Mouse (Mus musculus) gastrocnemius, postnatal 14 days (tissue): Measurements from ENCODE around the gene Ccdc182. TPM values are rescaled to one million over a fixed set of nuclear protein-coding genes. Genes with fewer than 3 reads are reported as not detected.

Source experiments
- DNase-seq: peaks from one replicate; pipeline ENCODE4 v3.0.0; 2021; ENCODE audit warnings: mixed read lengths
- intact Hi-C: fragments of 180-260 bp; cut with DNase I; formaldehyde crosslinking; loops from one replicate; pipeline ENCODE4 v1.15.1; 2025; ENCODE audit warnings: low total_unique reads
- long read RNA-seq, 2 experiments: library from polyadenylated mRNA; stranded (forward); transcript quantifications; one replicate each; pipeline ENCODE4 v2.0.0; 2021
- total RNA-seq, 2 experiments: library from RNA; stranded (reverse); gene quantifications; 2 replicates each; pipeline ENCODE4 v1.2.3; 2021

The Ccdc182 gene
- not detected for total RNA-seq
- long read RNA-seq, experiment 1 = 0 reads
- long read RNA-seq, experiment 2 = 0 reads

DNA sequence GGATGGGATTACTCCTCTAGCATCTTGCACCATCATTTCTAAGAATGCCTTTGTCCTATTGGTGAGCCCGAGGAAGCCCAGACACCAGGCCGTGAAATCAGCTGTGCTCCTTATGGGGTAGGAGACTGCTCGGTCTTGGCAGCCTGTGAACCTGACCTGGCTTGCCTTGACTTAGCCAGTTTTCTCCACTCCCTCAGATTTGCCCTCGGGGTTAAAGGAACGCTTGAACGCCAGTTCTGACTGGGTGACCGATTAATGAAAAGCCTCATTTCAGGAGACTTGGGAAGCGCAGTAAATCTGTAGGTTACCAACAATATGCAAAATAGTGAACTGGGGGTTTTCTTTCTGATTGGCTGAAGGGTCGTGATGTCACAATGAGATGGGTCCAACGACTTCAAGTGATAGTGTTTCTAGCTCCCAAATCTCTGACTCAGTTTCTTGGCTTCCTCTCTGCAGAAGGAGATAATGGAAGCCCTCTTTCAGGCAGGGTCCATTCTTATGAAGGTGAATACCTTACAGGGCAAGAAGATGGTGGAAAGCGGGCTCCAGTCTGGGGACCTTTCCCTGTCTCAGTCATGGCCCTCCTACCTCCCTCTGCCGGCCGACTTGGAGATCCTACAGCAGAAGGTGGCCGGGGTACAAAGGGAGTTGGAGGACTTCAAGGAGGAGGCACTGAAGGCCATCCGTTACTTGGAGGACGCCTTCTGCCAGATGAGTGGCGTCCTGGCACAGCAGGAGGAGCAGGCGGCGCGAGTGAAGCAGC is at the start of gene Ccdc182:
Gene Ccdc182, plus strand, starts transcription at position 428 of the 763 bp plus-strand sequence.
- intact Hi-C loops = no loop called here
- no peak for DNase-seq

- no peak for DNase-seq
- intact Hi-C loops = no loop called here
Measured at GRCm38 (mm10) chr11:88245581-88246170, 48.2 kb upstream of the Ccdc182 start.

DNA sequence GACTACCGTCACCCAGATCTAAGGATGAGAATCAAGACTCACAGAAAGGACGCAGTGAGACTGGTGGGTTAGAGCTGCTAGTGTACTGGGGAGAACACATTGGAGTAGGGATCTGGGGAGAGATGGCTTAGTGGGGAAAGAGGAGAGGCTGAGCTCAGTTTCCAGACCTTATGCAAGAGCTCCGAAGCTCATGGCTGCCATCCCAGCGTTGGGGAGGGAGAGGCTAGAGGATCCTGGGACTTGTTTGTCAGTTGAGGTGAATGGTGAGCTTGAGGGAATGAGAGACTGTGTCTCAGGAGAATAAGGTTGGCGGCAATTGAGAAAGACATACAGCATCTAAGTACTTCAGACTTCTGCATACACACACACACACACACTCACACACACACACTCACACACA is 45.2 kb upstream of the Ccdc182 start:
- DNase-seq = peak; percentile 34
- intact Hi-C loops = no loop called here

DNA sequence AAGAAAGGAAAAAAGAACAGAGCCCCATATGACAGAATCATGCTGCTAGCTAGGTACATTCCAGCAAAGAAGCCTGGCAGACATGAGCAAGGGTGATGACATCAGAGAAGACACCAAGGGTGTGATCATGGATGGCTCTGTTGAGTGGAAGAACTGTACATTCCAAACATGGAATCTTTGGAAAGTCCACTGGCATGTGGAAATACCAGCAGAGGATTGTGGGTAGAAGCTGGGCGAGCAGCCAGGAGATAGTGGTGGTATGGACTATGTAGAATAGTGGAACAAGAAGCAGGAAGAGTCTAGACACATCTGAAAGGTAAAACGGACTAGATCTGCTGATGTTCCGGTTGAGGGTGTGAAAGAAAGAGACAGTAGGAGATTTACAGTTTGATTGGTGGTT is 43.3 kb upstream of the Ccdc182 start:
- no peak for DNase-seq
- intact Hi-C loops = loop anchor here (5.0 to 10.0 kb wide), 4 partner anchors 33 to 572 kb away; no protein-coding TSS in a partner anchor

DNA sequence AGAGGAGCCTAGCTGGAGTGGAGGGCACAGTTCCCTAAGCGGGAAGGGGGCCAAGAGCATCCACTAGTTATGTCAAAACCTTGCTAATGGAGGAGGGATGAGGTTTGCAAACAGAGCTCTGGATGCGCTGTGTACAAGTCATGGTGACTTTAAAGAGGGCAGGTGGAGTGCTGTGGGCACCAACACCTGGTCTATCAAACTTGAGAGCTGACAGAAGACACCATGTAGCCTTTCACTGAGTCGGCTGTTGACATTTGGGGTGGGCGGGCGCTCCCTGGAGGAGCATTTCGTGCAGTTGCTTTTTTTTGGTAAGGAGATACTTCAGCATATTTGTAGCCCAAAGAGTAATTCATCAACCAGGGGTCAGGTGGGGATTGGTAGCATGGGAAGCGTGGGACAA is 42.6 kb upstream of the Ccdc182 start:
- no peak for DNase-seq
- intact Hi-C loops = loop anchor here (5.0 to 10.0 kb wide), 4 partner anchors 34 to 571 kb away; no protein-coding TSS in a partner anchor

- intact Hi-C loops = loop anchor here (5.0 to 10.0 kb wide), 4 partner anchors 35 to 570 kb away; no protein-coding TSS in a partner anchor
- peak; percentile 86 for DNase-seq
Measured at GRCm38 (mm10) chr11:88251972-88252766, 41.7 kb upstream of the Ccdc182 start.

- peak; percentile 69 for DNase-seq
- intact Hi-C loops = loop anchor here (5.0 to 10.0 kb wide), 4 partner anchors 36 to 569 kb away; no protein-coding TSS in a partner anchor
Measured at GRCm38 (mm10) chr11:88252767-88253513, 40.9 kb upstream of the Ccdc182 start.

DNA sequence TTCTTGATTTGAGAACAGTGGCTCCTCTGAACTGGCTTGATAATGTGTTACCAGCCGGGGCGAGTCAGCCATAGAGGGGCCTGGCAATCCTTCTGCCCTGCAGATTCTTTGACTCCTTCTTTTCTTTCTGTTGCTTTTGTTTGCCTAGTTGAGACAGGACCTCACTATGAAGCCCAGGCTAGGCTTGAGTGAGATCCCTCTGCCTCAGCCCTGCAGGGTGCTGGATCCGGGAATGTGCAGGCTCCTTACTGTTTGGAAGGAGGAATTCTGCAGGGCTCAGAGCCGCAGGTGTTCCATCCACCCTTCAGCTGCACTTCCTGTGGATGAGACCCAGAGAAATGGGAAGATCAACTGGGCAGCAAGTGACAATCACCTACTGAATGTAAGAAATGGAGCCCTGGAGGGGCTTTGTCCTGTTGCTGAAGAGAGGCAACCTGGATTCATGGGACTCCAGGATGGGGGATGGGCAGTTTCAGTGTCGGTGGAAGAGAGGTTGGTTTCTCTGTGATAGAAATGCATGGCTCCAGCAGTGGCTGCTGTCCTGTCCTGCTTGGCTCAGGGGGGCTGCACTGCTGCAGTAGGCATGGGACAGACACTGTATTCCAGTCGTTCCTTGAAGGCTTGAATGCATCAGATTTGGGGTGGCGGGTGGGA is 40.2 kb upstream of the Ccdc182 start:
- no peak for DNase-seq
- intact Hi-C loops = loop anchor here (5.0 to 10.0 kb wide), 4 partner anchors 36 to 569 kb away; no protein-coding TSS in a partner anchor

DNA sequence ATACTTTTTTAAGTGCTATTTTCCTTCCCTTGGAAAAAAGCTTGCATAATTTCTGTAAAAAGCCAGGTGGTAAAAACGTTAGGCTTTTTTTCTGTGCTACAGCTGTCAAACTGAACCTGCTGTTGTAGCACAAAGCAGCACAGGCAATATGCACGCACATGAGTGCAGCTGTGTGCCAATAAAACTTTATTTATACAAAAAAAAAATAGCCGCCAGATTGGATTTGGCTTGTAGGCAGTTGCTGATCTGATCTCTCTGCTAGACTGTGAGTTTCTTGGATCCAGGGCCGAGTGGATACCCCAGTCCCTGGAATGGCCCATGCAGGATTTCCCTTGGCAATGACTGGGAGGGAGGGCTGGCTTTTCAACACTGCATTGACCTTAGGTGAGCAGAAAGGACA is 36.2 kb upstream of the Ccdc182 start:
- no peak for DNase-seq
- intact Hi-C loops = loop anchor here (10.0 kb wide), 2 partner anchors 157 to 477 kb away; no protein-coding TSS in a partner anchor

DNA sequence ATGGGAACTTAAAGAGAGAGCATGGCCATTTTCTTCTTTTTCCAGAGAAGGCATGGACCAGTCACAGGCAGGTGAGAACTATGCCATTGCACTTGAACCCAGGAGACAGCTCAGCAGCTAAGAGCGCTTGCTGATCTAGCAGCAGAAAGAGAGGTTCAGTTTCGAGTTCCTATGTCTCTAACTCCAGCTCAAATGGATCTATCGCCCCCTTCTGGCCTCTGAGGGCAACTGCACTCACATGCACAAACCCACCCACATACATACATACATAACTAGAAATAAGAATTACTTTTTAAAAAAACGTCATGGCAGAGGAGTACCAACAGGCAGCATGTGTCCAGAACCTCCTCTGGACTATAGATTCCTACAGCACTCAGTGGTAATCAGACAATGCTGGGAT is 35.6 kb upstream of the Ccdc182 start:
- intact Hi-C loops = loop anchor here (10.0 kb wide), 2 partner anchors 157 to 477 kb away; no protein-coding TSS in a partner anchor

GRCm38 (mm10) chr11:88260463-88260862 is 33.4 kb upstream of the Ccdc182 start:
- intact Hi-C loops = no loop called here
- DNase-seq = no peak

More for the DNA sequence above, 35.6 kb upstream of the Ccdc182 start:
- DNase-seq = no peak

- no peak for DNase-seq
- intact Hi-C loops = no loop called here
Measured at GRCm38 (mm10) chr11:88264889-88265288, 29.0 kb upstream of the Ccdc182 start.

DNA sequence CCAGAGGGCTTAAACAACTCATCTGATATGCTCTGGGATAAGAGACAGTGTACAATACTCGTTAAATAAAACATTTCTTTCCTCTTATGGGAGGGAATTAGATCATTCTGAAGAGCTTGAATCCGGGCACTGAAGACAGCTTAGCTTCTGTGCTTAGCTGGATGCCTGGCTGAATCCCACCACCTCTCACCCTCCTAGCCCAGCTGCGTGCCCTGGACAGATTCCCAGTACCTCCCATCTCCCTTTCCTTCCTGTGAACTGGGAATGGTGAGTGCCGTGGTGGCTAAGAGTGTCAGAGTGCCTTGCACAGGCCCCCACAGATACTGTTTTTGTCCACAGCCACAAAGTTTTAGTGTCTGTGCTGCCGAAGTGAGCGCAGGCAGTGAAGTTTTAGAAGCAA is 27.5 kb upstream of the Ccdc182 start:
- intact Hi-C loops = no loop called here
- DNase-seq = peak; percentile 23

- intact Hi-C loops = no loop called here
- no peak for DNase-seq
Measured at GRCm38 (mm10) chr11:88271870-88272269, 22.0 kb upstream of the Ccdc182 start.

GRCm38 (mm10) chr11:88274111-88274879 is 19.6 kb upstream of the Ccdc182 start:
- intact Hi-C loops = no loop called here
- no peak for DNase-seq

- no peak for DNase-seq
- intact Hi-C loops = no loop called here
Measured at GRCm38 (mm10) chr11:88274901-88275498, 18.9 kb upstream of the Ccdc182 start.

- no peak for DNase-seq
- intact Hi-C loops = no loop called here
Measured at GRCm38 (mm10) chr11:88275949-88276348, 17.9 kb upstream of the Ccdc182 start.
